Mouse (Mus musculus) heart, embryonic 14.5 days (tissue): ENCODE measurements around the gene Rhbdd2. TPM values are rescaled to one million over a fixed set of nuclear protein-coding genes. Genes with fewer than 3 reads are reported as not detected.
A peak's percentile ranks its signal among the peaks of the same experiment; 100 is the strongest.

ENCODE experiments used
- ATAC-seq: fragments of 200-750 bp; cut with Nextera tagmentation; 2 replicates; pipeline ENCODE4 v1.8.0; 2017; ENCODE audit warnings: low read depth, moderate TSS enrichment; ENCODE audit not compliant: insufficient number of reproducible peaks, insufficient read depth, low FRiP score
- H3K27ac ChIP-seq, 2 experiments: fragments of 200-500 bp in 1 of 2; fragments of 300-500 bp in 1 of 2; sonication (generic) in 1 of 2; replicated peaks in 1 of 2; 2 replicates each; pipeline ENCODE4 v1.5.1; 2012 to 2014; ENCODE audit warnings: low read depth in 2 of 2, low read length in 2 of 2, control low read depth in 1 of 2, mild to moderate bottlenecking in 1 of 2, mixed read lengths in 1 of 2; ENCODE audit not compliant: control insufficient read depth in 1 of 2, insufficient read depth in 1 of 2
- H3K27me3 ChIP-seq: fragments of 300-500 bp; sonication (generic); 2 replicates; pipeline ENCODE4 v1.6.1; 2014; ENCODE audit warnings: mild to moderate bottlenecking, low read length, control low read depth; ENCODE audit not compliant: control insufficient read depth, insufficient read depth
- H3K36me3 ChIP-seq: fragments of 300-500 bp; sonication (generic); 2 replicates; pipeline ENCODE4 v1.6.1; 2014; ENCODE audit warnings: mild to moderate bottlenecking, control low read depth, low read length, mixed read lengths; ENCODE audit not compliant: control insufficient read depth, insufficient read depth
- H3K4me1 ChIP-seq, 2 experiments: fragments of 200-500 bp in 1 of 2; fragments of 300-500 bp in 1 of 2; sonication (generic) in 1 of 2; 2 replicates each; pipeline ENCODE4 v1.6.1; 2012 to 2014; ENCODE audit warnings: low read length in 2 of 2, control low read depth in 1 of 2, mixed read lengths in 1 of 2; ENCODE audit not compliant: control insufficient read depth in 2 of 2, insufficient read depth in 2 of 2
- H3K4me2 ChIP-seq: fragments of 300-500 bp; sonication (generic); 2 replicates; pipeline ENCODE4 v1.6.1; 2014; ENCODE audit warnings: mild to moderate bottlenecking, low read length
- H3K4me3 ChIP-seq, 2 experiments: fragments of 200-500 bp in 1 of 2; fragments of 300-500 bp in 1 of 2; sonication (generic) in 1 of 2; 2 replicates each; pipeline ENCODE4 v1.5.1; 2012 to 2014; ENCODE audit warnings: low read length in 2 of 2, mild to moderate bottlenecking in 2 of 2, control low read depth in 1 of 2, low read depth in 1 of 2, moderate library complexity in 1 of 2; ENCODE audit not compliant: control insufficient read depth in 1 of 2, insufficient read depth in 1 of 2
- H3K9ac ChIP-seq: fragments of 300-500 bp; sonication (generic); 2 replicates; pipeline ENCODE4 v1.6.1; 2014; ENCODE audit warnings: mild to moderate bottlenecking, low read length
- H3K9me3 ChIP-seq: fragments of 300-500 bp; sonication (generic); 2 replicates; pipeline ENCODE4 v1.6.1; 2016; ENCODE audit warnings: low read length, control low read depth; ENCODE audit not compliant: control insufficient read depth
- WGBS: fragments of 180-500 bp; shearing (Covaris S2); extraction: QIAGEN DNeasy Blood & Tissue Kit; methylation state at CpG from one replicate; pipeline ENCODE4 v1.1.7; 2014; 5-methylcytosine and 5-hydroxymethylcytosine counted together
- polyA plus RNA-seq: library from polyadenylated mRNA; unstranded; fragments of >200 nt; fragmentation: Nextera tagmentation; extraction: Ambion mirVana; gene quantifications from 2 replicates; pipeline ENCODE4 v1.2.1, GENCODE M21; 2014

The Rhbdd2 gene
- polyA plus RNA-seq, 1 experiment from 2014 or later: 36.7 TPM

DNA sequence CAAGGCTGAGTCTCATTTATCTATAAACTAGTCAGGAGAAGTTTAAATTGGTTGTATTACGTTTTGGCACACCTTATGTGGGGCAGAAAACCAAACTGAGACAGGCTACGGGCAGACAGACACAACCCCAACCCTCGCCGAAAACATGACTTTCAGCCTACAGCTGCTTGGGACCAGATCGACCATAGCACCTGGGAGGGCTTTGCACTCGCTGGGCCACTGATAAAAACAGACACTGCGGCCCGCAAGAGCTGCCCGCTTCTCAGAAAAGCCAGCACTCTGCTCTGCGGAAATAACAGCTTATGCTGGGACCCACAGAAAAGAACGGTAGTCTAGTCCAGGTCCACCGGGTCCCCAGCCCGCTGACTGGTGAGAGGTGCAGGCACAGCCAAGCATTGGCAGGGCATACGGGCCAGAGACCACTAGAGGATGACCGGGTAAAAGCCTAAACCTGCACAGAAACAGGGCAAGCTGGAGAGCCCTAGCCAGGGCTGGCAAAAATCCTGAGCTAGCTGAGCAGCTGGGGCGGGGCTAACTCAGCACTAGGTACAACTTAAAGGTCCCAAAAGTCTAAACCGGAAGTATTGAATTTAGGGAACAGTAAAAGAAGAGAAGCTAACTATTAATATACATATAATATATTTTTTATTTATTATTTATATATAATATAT is 25.4 kb downstream of the Rhbdd2 start:
- Histone ChIP-seq H3K4me3 (no peak overlapping the region), H3K9ac (0 out of 2 replicates have a peak overlapping the region, but pooled peaks have one; percentile 17), H3K4me2 (peak overlapping the region; percentile 46), H3K36me3 (no peaks in the 10 kb centered on the region), H3K4me1 (peaks cover 2 to 11% of the 10 kb centered on the region in 2 experiments; a peak in 2 of 4 replicates), H3K27ac (no peak overlapping the region), H3K9me3 (no peaks in the 10 kb centered on the region), H3K27me3 (no peaks in the 10 kb centered on the region)
- no peak for ATAC-seq
- 37% methylated on average over 17 of the region's 17 CpGs for WGBS

DNA sequence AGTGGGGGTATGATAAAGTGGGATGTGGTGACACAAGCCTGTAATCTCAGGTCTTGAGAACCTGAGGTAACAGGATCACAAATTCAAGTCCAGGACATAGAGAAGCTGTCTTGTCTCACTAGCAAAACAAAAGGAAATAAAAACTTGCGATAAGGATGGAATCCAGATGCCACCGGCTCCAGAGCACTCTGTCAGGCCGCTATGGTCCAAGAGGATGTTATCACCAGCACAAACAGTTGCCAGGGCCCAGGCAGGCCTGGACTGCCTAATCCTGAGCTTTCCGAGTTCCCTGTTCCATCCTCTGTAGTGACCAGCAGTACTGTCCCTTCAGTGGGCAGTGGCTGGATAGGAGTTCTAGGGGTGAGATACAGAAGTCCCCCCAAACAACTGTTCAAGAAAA is 27.5 kb downstream of the Rhbdd2 start:
- H3K4me2 ChIP-seq: no peak overlapping the region
- no peak for ATAC-seq

GRCm38 (mm10) chr5:135660535-135660934 is 28.1 kb downstream of the Rhbdd2 start:
- Histone ChIP-seq H3K4me3 (no peak overlapping the region), H3K4me1 (peaks cover 2 to 11% of the 10 kb centered on the region in 2 experiments; a peak in 2 of 4 replicates), H3K27me3 (no peaks in the 10 kb centered on the region), H3K4me2 (no peak overlapping the region), H3K27ac (no peak overlapping the region), H3K36me3 (no peaks in the 10 kb centered on the region), H3K9ac (no peak overlapping the region), H3K9me3 (no peaks in the 10 kb centered on the region)
- ATAC-seq: no peak
- 79% methylated on average over 7 of the region's 7 CpGs for WGBS

More for the DNA sequence above, 27.5 kb downstream of the Rhbdd2 start:
- H3K36me3 ChIP-seq: no peaks in the 10 kb centered on the region
- no peak overlapping the region for H3K9ac ChIP-seq
- H3K4me1 ChIP-seq: peaks cover 2 to 11% of the 10 kb centered on the region in 2 experiments; a peak in 2 of 4 replicates
- no peaks in the 10 kb centered on the region for H3K27me3 ChIP-seq
- no peaks in the 10 kb centered on the region for H3K9me3 ChIP-seq
- H3K4me3 ChIP-seq: no peak overlapping the region
- WGBS: 9% methylated on average over 4 of the region's 4 CpGs
- H3K27ac ChIP-seq: no peak overlapping the region; a peak in 1 of 4 replicates

DNA sequence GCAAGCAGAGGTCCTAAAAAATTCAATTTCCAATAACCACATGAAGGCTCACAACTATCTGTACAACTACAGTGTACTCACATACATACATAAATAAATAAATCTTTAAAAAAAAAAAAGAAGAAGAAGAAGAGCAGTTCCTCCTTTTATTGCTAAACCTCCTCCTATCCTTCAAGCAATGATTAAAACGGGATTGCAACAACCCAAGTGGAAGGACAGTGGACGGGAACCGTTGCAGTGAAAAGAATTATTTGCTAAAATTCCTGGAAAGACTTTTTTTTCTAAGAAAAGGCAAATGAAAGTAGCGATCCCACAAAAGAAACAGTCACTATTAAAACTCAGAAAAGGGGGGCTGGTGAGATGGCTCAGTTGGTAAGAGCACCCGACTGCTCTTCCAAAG is 34.5 kb downstream of the Rhbdd2 start:
- WGBS: 85% methylated on average over 5 of the region's 5 CpGs
- H3K9me3 ChIP-seq: peaks cover 5% of the 10 kb centered on the region; the same call in 1 of the 2 replicates
- no peak overlapping the region for H3K4me3 ChIP-seq
- no peaks in the 10 kb centered on the region for H3K27me3 ChIP-seq
- H3K4me2 ChIP-seq: no peak overlapping the region
- H3K4me1 ChIP-seq: no peaks in the 10 kb centered on the region
- no peak overlapping the region for H3K9ac ChIP-seq
- H3K36me3 ChIP-seq: no peaks in the 10 kb centered on the region
- H3K27ac ChIP-seq: no peak overlapping the region
- ATAC-seq: no peak

- Histone ChIP-seq H3K9ac (no peak overlapping the region), H3K9me3 (peaks cover 5% of the 10 kb centered on the region; the same call in 1 of the 2 replicates), H3K27me3 (no peaks in the 10 kb centered on the region), H3K4me3 (no peak overlapping the region), H3K4me1 (no peaks in the 10 kb centered on the region), H3K4me2 (no peak overlapping the region), H3K36me3 (no peaks in the 10 kb centered on the region), H3K27ac (no peak overlapping the region)
- 81% methylated on average over 7 of the region's 7 CpGs for WGBS
- ATAC-seq: no peak
Measured at GRCm38 (mm10) chr5:135668071-135668470, 35.7 kb downstream of the Rhbdd2 start.

GRCm38 (mm10) chr5:135669741-135670275 is 37.4 kb downstream of the Rhbdd2 start, which contains the start of gene Por:
Gene Por (plus strand): TSS chr5:135670033.
- no peaks in the 10 kb centered on the region for H3K27me3 ChIP-seq
- ATAC-seq: no peak
- H3K27ac ChIP-seq: no peak within 1 kb of the TSS
- H3K9ac ChIP-seq: no peak within 1 kb of the TSS
- no peak within 1 kb of the TSS for H3K4me3 ChIP-seq
- no peak within 1 kb of the TSS for H3K4me2 ChIP-seq
- peaks cover 5% of the 10 kb centered on the region; the same call in 1 of the 2 replicates for H3K9me3 ChIP-seq
- H3K36me3 ChIP-seq: no peaks in the 10 kb centered on the region
- H3K4me1 ChIP-seq: peaks cover under 1 to 3% of the 10 kb centered on the region in 2 experiments; a peak in 2 of 4 replicates
- 23% methylated on average over 9 of the region's 9 CpGs for WGBS

- WGBS: 64% methylated on average over 2 of the region's 2 CpGs
- no peak overlapping the region for H3K4me3 ChIP-seq
- H3K4me1 ChIP-seq: peaks cover 2 to 3% of the 10 kb centered on the region in 2 experiments; a peak in 2 of 4 replicates
- H3K27ac ChIP-seq: no peak overlapping the region
- no peaks in the 10 kb centered on the region for H3K36me3 ChIP-seq
- 0 out of 2 replicates have a peak, but pooled peaks cover 4% of the 10 kb centered on the region for H3K27me3 ChIP-seq
- peaks cover 4% of the 10 kb centered on the region; the same call in 1 of the 2 replicates for H3K9me3 ChIP-seq
- no peak overlapping the region for H3K4me2 ChIP-seq
- no peak overlapping the region for H3K9ac ChIP-seq
- ATAC-seq: no peak
Measured at GRCm38 (mm10) chr5:135670881-135671280, 38.5 kb downstream of the Rhbdd2 start.
